Mouse (Mus musculus): Measurements from ENCODE around the gene Gm49380.

Gm49380 gene

GRCm38 (mm10) chr9:44074395-44075275 lies 38.7 kb downstream of the Gm49380 start:
- DNase-seq, result peak; percentile 63

- peak; percentile 55 for DNase-seq
Observed at GRCm38 (mm10) chr9:44073115-44073514, 40.2 kb downstream of the Gm49380 start.

- DNase-seq, result peak; percentile 37
Observed at GRCm38 (mm10) chr9:44072599-44072915, 40.7 kb downstream of the Gm49380 start.

- DNase-seq, result peak; percentile 38
Observed at GRCm38 (mm10) chr9:44071914-44072598, 41.2 kb downstream of the Gm49380 start.

- DNase-seq, result peak; percentile 19
Observed at GRCm38 (mm10) chr9:44070844-44071231, 42.5 kb downstream of the Gm49380 start.

GRCm38 (mm10) chr9:44070113-44070843 lies 43.0 kb downstream of the Gm49380 start:
- peak; percentile 25 for DNase-seq

GRCm38 (mm10) chr9:44069252-44069651 lies 44.0 kb downstream of the Gm49380 start:
- DNase-seq, result no peak

GRCm38 (mm10) chr9:44067960-44068330 lies 45.4 kb downstream of the Gm49380 start:
- peak; percentile 35 for DNase-seq

- no peak for DNase-seq
Observed at GRCm38 (mm10) chr9:44067241-44067959, 45.9 kb downstream of the Gm49380 start.

- DNase-seq, result peak; percentile 100
Observed at GRCm38 (mm10) chr9:44066785-44067225, 46.5 kb downstream of the Gm49380 start, which contains the start of gene Usp2. Gene Usp2 (plus strand): TSS chr9:44067021.

GRCm38 (mm10) chr9:44065177-44065576 lies 48.1 kb downstream of the Gm49380 start:
- DNase-seq, result no peak

GRCm38 (mm10) chr9:44058606-44059005 lies 54.7 kb downstream of the Gm49380 start:
- DNase-seq, result no peak

GRCm38 (mm10) chr9:44053936-44054335 lies 59.4 kb downstream of the Gm49380 start:
- DNase-seq, result no peak

- no peak for DNase-seq
Observed at GRCm38 (mm10) chr9:44052855-44053254, 60.4 kb downstream of the Gm49380 start.

- DNase-seq, result no peak
Observed at GRCm38 (mm10) chr9:44049381-44050165, 63.7 kb downstream of the Gm49380 start.

- DNase-seq, result no peak
Observed at GRCm38 (mm10) chr9:44048541-44049380, 64.5 kb downstream of the Gm49380 start.

GRCm38 (mm10) chr9:44047571-44048490 lies 65.5 kb downstream of the Gm49380 start:
- DNase-seq, result no peak

- DNase-seq, result no peak
Observed at GRCm38 (mm10) chr9:44047071-44047470, 66.2 kb downstream of the Gm49380 start.

GRCm38 (mm10) chr9:44046426-44046825 lies 66.9 kb downstream of the Gm49380 start:
- no peak for DNase-seq

- no peak for DNase-seq
Observed at GRCm38 (mm10) chr9:44045884-44046272, 67.4 kb downstream of the Gm49380 start.

All from cerebellum, adult 8-10 months (tissue).